Comparison of ENCODE assay signal across 14 mouse cellular contexts in genomic region chr1:180303600-180303999, GRCm38 (mm10). TPM values are rescaled to one million over a fixed set of nuclear protein-coding genes. Genes with fewer than 3 reads are reported as not detected.
A peak's percentile ranks its signal among the peaks of the same experiment; 100 is the strongest.
DNase-seq lines count a peak whose midpoint lies in the region; ATAC-seq lines count a peak whose summit lies in the region.
"Had no signal": no experiment of that assay in that cellular context is flagged by ENCODE, and none has a peak within 500 bp of the region (broad histone marks: within the 10 kb centered on the region; RNA-seq: fewer than 3 reads in every experiment).

No protein-coding gene starts in this region.

- no peak overlapping the region for H3K4me2 ChIP-seq in heart, embryonic 13.5 days
- no peak overlapping the region for H3K4me2 ChIP-seq in lung, embryonic 16.5 days (ENCODE audit: low read depth, low read length)
- H3K4me2 ChIP-seq in stomach, embryonic 16.5 days (ENCODE audit: low read depth, low read length) = no peak overlapping the region
- H3K4me2 ChIP-seq: midbrain, embryonic 12.5 days had no signal

- H3K27ac ChIP-seq in heart, embryonic 13.5 days (replicated peaks) = 0 out of 2 replicates have a peak overlapping the region, but pooled peaks have one; percentile 40
- peak overlapping the region; percentile 76 for H3K27ac ChIP-seq in lung, embryonic 16.5 days (ENCODE audit: low read length)
- H3K27ac ChIP-seq in stomach, embryonic 16.5 days (ENCODE audit: low read length) = peak overlapping the region; percentile 74; the same call in 1 of the 2 replicates
- H3K27ac ChIP-seq: midbrain, embryonic 12.5 days had no signal

- no peaks in the 10 kb centered on the region for H3K27me3 ChIP-seq in heart, embryonic 13.5 days (replicated peaks)
- no peaks in the 10 kb centered on the region for H3K27me3 ChIP-seq in lung, embryonic 16.5 days (ENCODE audit: control insufficient read depth, insufficient read depth, low read depth, low read length)
- H3K27me3 ChIP-seq in stomach, embryonic 16.5 days (ENCODE audit: control insufficient read depth, insufficient read depth, low read length) = no peaks in the 10 kb centered on the region

- 80% methylated on average over 5 of the region's 5 CpGs for WGBS in heart, embryonic 13.5 days
- 82% methylated on average over 5 of the region's 5 CpGs for WGBS in lung, embryonic 16.5 days
- 72% methylated on average over 5 of the region's 5 CpGs for WGBS in stomach, embryonic 16.5 days

- H3K9ac ChIP-seq in heart, embryonic 13.5 days = no peak overlapping the region
- H3K9ac ChIP-seq in lung, embryonic 16.5 days (ENCODE audit: low read length) = no peak overlapping the region
- H3K9ac ChIP-seq in stomach, embryonic 16.5 days (ENCODE audit: low read length) = no peak overlapping the region
- H3K9ac ChIP-seq: midbrain, embryonic 12.5 days had no signal

- DNase-seq in heart, adult 18-20 months = no peak
- no peak for DNase-seq in lung, postnatal 10 days
- no peak for DNase-seq in adipocyte (ENCODE audit: low spot score)
- DNase-seq: cerebellum, postnatal 14 days; lung, adult 2 months; retina, postnatal 1 day; thymus, adult 2 months had no signal

- peaks cover 27% of the 10 kb centered on the region for H3K4me1 ChIP-seq in heart, embryonic 13.5 days
- H3K4me1 ChIP-seq in lung, embryonic 16.5 days (replicated peaks; ENCODE audit: control insufficient read depth, insufficient read depth, low read length) = 0 out of 2 replicates have a peak, but pooled peaks cover 8% of the 10 kb centered on the region
- H3K4me1 ChIP-seq in stomach, embryonic 16.5 days (ENCODE audit: control insufficient read depth, insufficient read depth, low read length) = peaks cover 41% of the 10 kb centered on the region

- H3K36me3 ChIP-seq in heart, embryonic 13.5 days = no peaks in the 10 kb centered on the region
- no peaks in the 10 kb centered on the region for H3K36me3 ChIP-seq in lung, embryonic 16.5 days (ENCODE audit: control insufficient read depth, insufficient read depth, low read length)
- no peaks in the 10 kb centered on the region for H3K36me3 ChIP-seq in stomach, embryonic 16.5 days (ENCODE audit: control insufficient read depth, insufficient read depth, low read length)
- H3K36me3 ChIP-seq: midbrain, embryonic 12.5 days had no signal

- no peaks in the 10 kb centered on the region for H3K9me3 ChIP-seq in heart, embryonic 13.5 days
- no peaks in the 10 kb centered on the region for H3K9me3 ChIP-seq in lung, embryonic 16.5 days (ENCODE audit: control insufficient read depth, low read length)
- H3K9me3 ChIP-seq in stomach, embryonic 16.5 days (replicated peaks; ENCODE audit: control insufficient read depth, low read length) = no peaks in the 10 kb centered on the region
- H3K9me3 ChIP-seq: midbrain, embryonic 12.5 days had no signal

- no peak for ATAC-seq in heart, embryonic 13.5 days (ENCODE audit: extremely low read depth, insufficient number of reproducible peaks, low FRiP score, low TSS enrichment)
- no peak for ATAC-seq in lung, embryonic 16.5 days (ENCODE audit: low read depth)
- peak; percentile 83 for ATAC-seq in inflammation-experienced regulatory T-cells, adult 6 months
- ATAC-seq in stomach, embryonic 16.5 days (ENCODE audit: insufficient read depth, low FRiP score) = no peak
- no peak for ATAC-seq in megakaryocyte progenitor cell, adult 5-6 weeks (replicated peaks; ENCODE audit: poor library complexity)
- ATAC-seq: forebrain, embryonic 14.5 days had no signal

- H3K4me3 ChIP-seq in heart, embryonic 13.5 days = no peak overlapping the region
- no peak overlapping the region for H3K4me3 ChIP-seq in lung, embryonic 16.5 days (ENCODE audit: low read length)
- H3K4me3 ChIP-seq in stomach, embryonic 16.5 days (replicated peaks; ENCODE audit: low read length) = no peak overlapping the region
- H3K4me3 ChIP-seq: midbrain, embryonic 12.5 days had no signal

RNA-seq across cellular contexts. Expression of gene Itpkb, which starts 26.7 kb away (rescaled TPM):
- polyA plus RNA-seq in heart, embryonic 13.5 days (2015; fragmentation: Nextera tagmentation; extraction: Ambion mirVana) = 5.0 and 5.1 TPM in 2 replicates
- total RNA-seq in heart, adult 18-20 months (2021) = 10 to 100 TPM; 36.7 to 51.5 TPM
- polyA plus RNA-seq in lung, embryonic 16.5 days (2015; fragmentation: Nextera tagmentation; extraction: Ambion mirVana) = 9.4 and 10.6 TPM in 2 replicates
- 10 to 100 TPM; 25.3 to 58.2 (median 55.2) TPM for polyA plus RNA-seq in inflammation-experienced regulatory T-cells, adult 6 months (2017; shearing (Covaris generic))
- 6.0 and 7.2 TPM in 2 replicates for polyA plus RNA-seq in stomach, embryonic 16.5 days (2015; fragmentation: Nextera tagmentation; extraction: Ambion mirVana)
- 10.8 and 12.3 TPM in 2 replicates for total RNA-seq in megakaryocyte progenitor cell, adult 5-6 weeks (2015)
- total RNA-seq in megakaryocyte progenitor cell, adult 5-6 weeks (2017) = 9.6 and 11.7 TPM in 2 replicates

RNA-seq across cellular contexts. Expression of gene Psen2, which starts 40.4 kb away (rescaled TPM):
- polyA plus RNA-seq in heart, embryonic 13.5 days (2015; fragmentation: Nextera tagmentation; extraction: Ambion mirVana) = 15.8 and 17.3 TPM in 2 replicates
- 10 to 100 TPM; 12.1 to 16.3 TPM for total RNA-seq in heart, adult 18-20 months (2021)
- polyA plus RNA-seq in lung, embryonic 16.5 days (2015; fragmentation: Nextera tagmentation; extraction: Ambion mirVana) = 13.2 and 14.6 TPM in 2 replicates
- 100 to 1,000 TPM in 2 of 3 experiments, 10 to 100 TPM in 1; 83.5 to 124 (median 120) TPM for polyA plus RNA-seq in inflammation-experienced regulatory T-cells, adult 6 months (2017; shearing (Covaris generic))
- polyA plus RNA-seq in stomach, embryonic 16.5 days (2015; fragmentation: Nextera tagmentation; extraction: Ambion mirVana) = 17.4 and 20.7 TPM in 2 replicates
- 18.9 and 19.5 TPM in 2 replicates for total RNA-seq in megakaryocyte progenitor cell, adult 5-6 weeks (2015)
- 24.9 and 27.2 TPM in 2 replicates for total RNA-seq in megakaryocyte progenitor cell, adult 5-6 weeks (2017)
